In genomic region chr9:53398388-53398700, GRCm38 (mm10) we compare ENCODE assay signal across 8 mouse cellular contexts. TPM values are rescaled to one million over a fixed set of nuclear protein-coding genes. Genes with fewer than 3 reads are reported as not detected.
A peak's percentile ranks its signal among the peaks of the same experiment; 100 is the strongest.
DNase-seq lines count a peak whose midpoint lies in the region.

No protein-coding gene starts in this region.

- peak; percentile 30 to 49 for DNase-seq in frontal cortex, postnatal 36 days (ENCODE audit: low spot score in 2 of 2)
- no peak for DNase-seq in frontal cortex, postnatal 14 days (ENCODE audit: low spot score in 2 of 2)
- DNase-seq in urinary bladder, postnatal 14 days (ENCODE audit: low spot score), result peak; percentile 64
- DNase-seq in urinary bladder, postnatal 10 days (ENCODE audit: low spot score), result no peak
- peak; percentile 75 for DNase-seq in cerebellum, adult 8-10 months
- peak; percentile 64 for DNase-seq in heart, postnatal 4 days
- DNase-seq in lung, postnatal 14 days, result peak; percentile 80
- DNase-seq in testis, postnatal 10 days (ENCODE audit: low spot score), result peak; percentile 81

RNA-seq across cellular contexts. Expression of gene 4930550C14Rik, which starts 3.8 kb away (rescaled TPM):
- total RNA-seq in heart, postnatal 4 days (2021), result under 1 TPM in 1 of 2 experiments, not detected in 1; 0.52 TPM

RNA-seq across cellular contexts. Expression of gene Kdelc2, which starts 14.5 kb away (rescaled TPM):
- total RNA-seq in heart, postnatal 4 days (2021), result 10 to 100 TPM; 15.7 to 16.1 TPM

Comparison
In these comparisons a context has a peak if more than half of its experiments do, and no peak if none do; other contexts are left out.
1. DNase-seq: peak in frontal cortex, postnatal 36 days (2 of 2), urinary bladder, postnatal 14 days (single experiment), cerebellum, adult 8-10 months (single experiment), heart, postnatal 4 days (single experiment), lung, postnatal 14 days (single experiment) and testis, postnatal 10 days (single experiment); none in frontal cortex, postnatal 14 days (0 of 2) and urinary bladder, postnatal 10 days (single experiment).